8 mouse cellular contexts compared by ENCODE assay signal in genomic region chr4:123750152-123750651, GRCm38 (mm10). TPM values are rescaled to one million over a fixed set of nuclear protein-coding genes. Genes with fewer than 3 reads are reported as not detected.
DNase-seq lines count a peak whose midpoint lies in the region; ATAC-seq and TF ChIP-seq lines count a peak whose summit lies in the region.

TSS of gene Akirin1 (minus strand) at chr4:123750345.

- peaks cover 42% of the 10 kb centered on the region for H3K79me2 ChIP-seq in MEL (ENCODE audit: control insufficient read depth, insufficient read depth, low read length, poor library complexity)

- peak; percentile 95 for DNase-seq in MEL (ENCODE audit: low read depth, low spot score)
- DNase-seq in cerebellum, adult 2 months = peak; percentile 99
- peak; percentile 95 for DNase-seq in forelimb bud, embryonic 11.5 days (ENCODE audit: low read depth, low spot score)
- peak; percentile 81 for DNase-seq in layer of hippocampus, adult 9-10 months (ENCODE audit: low spot score)
- peak; percentile 98 for DNase-seq in ovary, postnatal 10 days (ENCODE audit: low spot score)
- DNase-seq in thymus, postnatal 10 days (ENCODE audit: low spot score in 2 of 2) = peak; percentile 97 to 99

- H3K27ac ChIP-seq in MEL (ENCODE audit: control insufficient read depth, low read depth, low read length) = peak within 1 kb of the TSS; percentile 74
- H3K27ac ChIP-seq in cerebellum, adult 2 months (ENCODE audit: insufficient read depth, low read length) = peak within 1 kb of the TSS; percentile 70; the same call in 1 of the 2 replicates
- peak within 1 kb of the TSS; percentile 78 for H3K27ac ChIP-seq in lung, embryonic 16.5 days (ENCODE audit: low read length)

- TF ChIP-seq EP300 in MEL (IDR thresholded peaks at IDR 0.05; ENCODE audit: low read depth in 1 of 2, low read length in 2 of 2) = 0 out of 4 replicates have a peak, but pooled peaks of 1 of the 2 experiments have one; percentile 24

- peaks cover 11 to 12% of the 10 kb centered on the region in 2 experiments for H3K4me1 ChIP-seq in MEL (ENCODE audit: control insufficient read depth in 1 of 2, insufficient read depth in 2 of 2, low read length in 2 of 2)
- H3K4me1 ChIP-seq in cerebellum, adult 2 months (ENCODE audit: control insufficient read depth, insufficient read depth, low read length) = peaks cover 2% of the 10 kb centered on the region; the same call in 1 of the 2 replicates
- peaks cover 16% of the 10 kb centered on the region for H3K4me1 ChIP-seq in lung, embryonic 16.5 days (replicated peaks; ENCODE audit: control insufficient read depth, insufficient read depth, low read length)

- WGBS in cerebellum, adult 2 months = under 1% methylated on average over 46 of the region's 46 CpGs
- 0% methylated on average over 42 of the region's 46 CpGs for WGBS in lung, embryonic 16.5 days

- TF ChIP-seq CTCF in MEL (IDR thresholded peaks at IDR 0.05 in 2 of 3, conservative IDR thresholded peaks at IDR 0.05 in 1 of 3; ENCODE audit: control insufficient read depth in 1 of 3, insufficient read depth in 1 of 3, low read depth in 2 of 3, low read length in 3 of 3, poor library complexity in 1 of 3, severe bottlenecking in 1 of 3) = peak in 1 of 3 experiments; percentile 14; a peak in 3 of 6 replicates
- no peak; the same call in 1 of the 2 replicates for TF ChIP-seq CTCF in cerebellum, adult 2 months (IDR thresholded peaks at IDR 0.05; ENCODE audit: borderline replicate concordance, insufficient read depth, low read depth, low read length)

- H3K4me2 ChIP-seq in lung, embryonic 16.5 days (ENCODE audit: low read depth, low read length) = peak within 1 kb of the TSS; percentile 92

- TF ChIP-seq POLR2A in MEL (IDR thresholded peaks at IDR 0.05; ENCODE audit: control insufficient read depth in 1 of 2, insufficient read depth in 1 of 2, low read depth in 1 of 2, low read length in 2 of 2, poor library complexity in 1 of 2) = peak; percentile 76 to 84
- peak; percentile 79 for TF ChIP-seq POLR2A in cerebellum, adult 2 months (IDR thresholded peaks at IDR 0.05; ENCODE audit: borderline replicate concordance, insufficient read depth, low read length)

- H3K27me3 ChIP-seq in MEL (ENCODE audit: control insufficient read depth in 1 of 2, insufficient read depth in 2 of 2, low read length in 2 of 2) = no peaks in the 10 kb centered on the region
- H3K27me3 ChIP-seq in cerebellum, adult 2 months (ENCODE audit: control insufficient read depth, insufficient read depth, low read length) = no peaks in the 10 kb centered on the region
- H3K27me3 ChIP-seq in lung, embryonic 16.5 days (ENCODE audit: control insufficient read depth, insufficient read depth, low read depth, low read length) = no peaks in the 10 kb centered on the region

- H3K9ac ChIP-seq in MEL (ENCODE audit: control insufficient read depth, low read depth, low read length, poor library complexity, severe bottlenecking) = peak within 1 kb of the TSS; percentile 90
- peak within 1 kb of the TSS; percentile 89 for H3K9ac ChIP-seq in lung, embryonic 16.5 days (ENCODE audit: low read length)

- no peaks in the 10 kb centered on the region for H3K9me3 ChIP-seq in MEL (replicated peaks; ENCODE audit: insufficient read depth, low read length)
- no peaks in the 10 kb centered on the region for H3K9me3 ChIP-seq in lung, embryonic 16.5 days (ENCODE audit: control insufficient read depth, low read length)

- H3K36me3 ChIP-seq in MEL (ENCODE audit: control insufficient read depth in 1 of 2, insufficient read depth in 2 of 2, low read length in 2 of 2) = peaks cover 3 to 28% of the 10 kb centered on the region in 2 experiments; a peak in 2 of 4 replicates
- no peaks in the 10 kb centered on the region for H3K36me3 ChIP-seq in lung, embryonic 16.5 days (ENCODE audit: control insufficient read depth, insufficient read depth, low read length)

- ATAC-seq in hematopoietic stem cell, adult 5-6 weeks (replicated peaks in 1 of 2; ENCODE audit: insufficient read depth in 1 of 2, low FRiP score in 2 of 2, low TSS enrichment in 1 of 2, low read depth in 1 of 2, poor library complexity in 2 of 2, severe bottlenecking in 2 of 2) = peak; percentile 87 to 91
- ATAC-seq in lung, embryonic 16.5 days (ENCODE audit: low read depth) = peak; percentile 99

- no peak for TF ChIP-seq RAD21 in MEL (IDR thresholded peaks at IDR 0.05; ENCODE audit: low read depth, low read length)

- H3K4me3 ChIP-seq in MEL (ENCODE audit: control insufficient read depth in 1 of 2, insufficient read depth in 1 of 2, low read depth in 2 of 2, low read length in 2 of 2) = peak within 1 kb of the TSS; percentile 83 to 93
- H3K4me3 ChIP-seq in cerebellum, adult 2 months (replicated peaks; ENCODE audit: insufficient read depth, low read depth, low read length) = peak within 1 kb of the TSS; percentile 85
- H3K4me3 ChIP-seq in lung, embryonic 16.5 days (ENCODE audit: low read length) = peak within 1 kb of the TSS; percentile 99

TF ChIP-seq in MEL, 35 proteins besides CTCF, POLR2A, EP300 and RAD21:
- TF ChIP-seq HCFC1 (IDR thresholded peaks at IDR 0.05; ENCODE audit: low read depth, low read length) (peak; percentile 86), TAL1 (IDR thresholded peaks at IDR 0.05; ENCODE audit: low read length) (no peak), MYB (IDR thresholded peaks at IDR 0.05; ENCODE audit: low read depth, low read length) (no peak), NRF1 (IDR thresholded peaks at IDR 0.05; ENCODE audit: insufficient read depth, low read depth, low read length, poor library complexity, severe bottlenecking) (peak; percentile 69), NELFE (IDR thresholded peaks at IDR 0.05; ENCODE audit: low read depth, low read length) (peak; percentile 89), MAFK (IDR thresholded peaks at IDR 0.05; ENCODE audit: borderline replicate concordance, low read depth, low read length) (no peak), ELF1 (IDR thresholded peaks at IDR 0.05; ENCODE audit: low read depth, low read length) (peak; percentile 79; the same call in 1 of the 2 replicates), KAT2A (conservative IDR thresholded peaks at IDR 0.05; ENCODE audit: low read depth, low read length) (no peak; the same call in 1 of the 2 replicates), ETS1 (IDR thresholded peaks at IDR 0.05; ENCODE audit: low read depth, low read length) (peak; percentile 62), MXI1 (IDR thresholded peaks at IDR 0.05; ENCODE audit: low read depth, low read length) (peak; percentile 66; the same call in 1 of the 2 replicates), ZC3H11A (IDR thresholded peaks at IDR 0.05; ENCODE audit: low read depth, low read length) (no peak), CHD1 (IDR thresholded peaks at IDR 0.05; ENCODE audit: low read depth, low read length) (peak; percentile 99), GABPA (IDR thresholded peaks at IDR 0.05; ENCODE audit: low read depth, low read length) (no peak), USF1 (IDR thresholded peaks at IDR 0.05; ENCODE audit: low read depth, low read length) (peak; percentile 39; the same call in 1 of the 2 replicates), UBTF (IDR thresholded peaks at IDR 0.05; ENCODE audit: borderline replicate concordance, insufficient read depth, low read depth, low read length) (no peak), MEF2A (IDR thresholded peaks at IDR 0.05; ENCODE audit: extremely low read depth, insufficient replicate concordance, low read depth, low read length, poor library complexity, severe bottlenecking) (no peak), USF2 (IDR thresholded peaks at IDR 0.05; ENCODE audit: borderline replicate concordance in 1 of 2, insufficient read depth in 1 of 2, low read depth in 1 of 2, low read length in 2 of 2) (no peak), TCF12 (IDR thresholded peaks at IDR 0.05; ENCODE audit: low read depth, low read length) (peak; percentile 66), POLR2AphosphoS2 (IDR thresholded peaks at IDR 0.05; ENCODE audit: low read length) (peak; percentile 70), BHLHE40 (IDR thresholded peaks at IDR 0.05; ENCODE audit: borderline replicate concordance, low read depth, low read length) (peak; percentile 50; the same call in 1 of the 2 replicates), JUND (IDR thresholded peaks at IDR 0.05; ENCODE audit: low read depth, low read length) (no peak), TBP (IDR thresholded peaks at IDR 0.05; ENCODE audit: low read depth, low read length) (peak; percentile 55; the same call in 1 of the 2 replicates), SMC3 (IDR thresholded peaks at IDR 0.05; ENCODE audit: low read depth, low read length) (0 out of 2 replicates have a peak, but pooled peaks have one; percentile 10), MAZ (IDR thresholded peaks at IDR 0.05; ENCODE audit: low read depth, low read length) (peak; percentile 83), ZMIZ1 (IDR thresholded peaks at IDR 0.05; ENCODE audit: low read depth, low read length) (peak; percentile 56; the same call in 1 of the 2 replicates)

RNA-seq across cellular contexts. Expression of gene Akirin1, which starts in this region (rescaled TPM):
- total RNA-seq in MEL (2012; rRNA removed) = 52.9 and 53.3 TPM in 2 replicates
- polyA plus RNA-seq in MEL (2012; ENCODE audit: insufficient read depth in 1 of 2, insufficient read length in 2 of 2, low read depth in 1 of 2, low replicate concordance in 2 of 2, missing spikeins in 1 of 2) = 10 to 100 TPM in 1 of 2 experiments, not detected in 1; 46.3 TPM
- 43.1 and 43.6 TPM in 2 replicates for polyA plus RNA-seq in cerebellum, adult 2 months (2012; rRNA removed)
- 21.4 and 22.0 TPM in 2 replicates for total RNA-seq in hematopoietic stem cell, adult 5-6 weeks (2017)
- 29.9 and 37.8 TPM in 2 replicates for polyA plus RNA-seq in lung, embryonic 16.5 days (2015; fragmentation: Nextera tagmentation; extraction: Ambion mirVana)

Comparison
In these comparisons a context has a peak if more than half of its experiments do, and no peak if none do; other contexts are left out.
1. Peak in every context shown above with its lines: DNase-seq, ATAC-seq, H3K4me3 ChIP-seq and H3K27ac ChIP-seq.